Mouse (Mus musculus) myocyte (in vitro differentiated cells): ENCODE measurements around the gene Rbm34.

Source experiments
- MAX ChIP-seq: IDR thresholded peaks from one replicate; pipeline ENCODE4 v1.6.1; 2011; ENCODE audit warnings: low read depth, mild to moderate bottlenecking, control low read depth
- MYOD1 ChIP-seq, 3 experiments: IDR thresholded peaks; one replicate each; pipeline ENCODE4 v1.6.1; 2011; ENCODE audit warnings: control low read depth in 2 of 3, low read depth in 2 of 3, mild to moderate bottlenecking in 2 of 3, moderate library complexity in 1 of 3; ENCODE audit not compliant: insufficient read length in 2 of 3, control insufficient read depth in 1 of 3
- POLR2A ChIP-seq: IDR thresholded peaks from one replicate; pipeline ENCODE4 v1.6.1; 2011; ENCODE audit warnings: low read depth, mild to moderate bottlenecking, control low read depth, moderate library complexity; ENCODE audit not compliant: insufficient read length
- POLR2AphosphoS2 ChIP-seq: IDR thresholded peaks from one replicate; pipeline ENCODE4 v1.6.1; 2011; ENCODE audit warnings: low read depth, control low read depth; ENCODE audit not compliant: insufficient read length
- TCF12 ChIP-seq: IDR thresholded peaks from one replicate; pipeline ENCODE4 v1.6.1; 2011; ENCODE audit warnings: mild to moderate bottlenecking, control low read depth; ENCODE audit not compliant: poor library complexity, insufficient read depth, severe bottlenecking

DNA sequence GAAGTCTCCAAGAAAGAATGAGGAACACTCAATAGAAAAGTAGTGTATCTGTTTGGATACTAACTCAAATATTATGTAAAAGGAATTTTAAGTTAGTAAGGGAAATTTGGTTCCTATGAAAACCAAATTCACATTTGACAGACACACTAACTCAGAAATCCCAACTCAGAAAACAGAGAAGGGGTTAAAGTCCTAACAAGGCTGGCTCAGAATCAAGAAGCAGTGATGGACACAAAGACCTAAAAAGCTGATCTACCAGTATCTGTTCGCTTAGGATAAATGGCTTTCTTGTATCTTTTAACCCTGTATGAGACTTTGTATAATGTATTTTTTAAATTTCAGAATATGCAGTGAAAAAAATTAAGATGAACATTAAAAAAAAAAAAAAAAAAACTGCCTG, 1.3 kb downstream of the Rbm34 start:
- TF ChIP-seq MAX (no peak), POLR2A (no peak), TCF12 (no peak), POLR2AphosphoS2 (no peak), MYOD1 (IDR thresholded peaks at IDR 0.05; ENCODE audit: control insufficient read depth in 1 of 3, insufficient read length in 2 of 3, low read depth in 2 of 3) (no peak)
